Mouse (Mus musculus): ENCODE data around the gene Gm21970.

- TF ChIP-seq CTCF (IDR thresholded peaks at IDR 0.05; ENCODE audit: extremely low read depth, insufficient read depth, low read length): no peak
- no peak for TF ChIP-seq POLR2A (IDR thresholded peaks at IDR 0.05; ENCODE audit: extremely low read depth, insufficient read depth, low read length)
Observed at GRCm38 (mm10) chr16:91354599-91354998, 36.9 kb upstream of the Gm21970 start.
